Mouse (Mus musculus) neural tube, embryonic 10.5 days (tissue): Measurements from ENCODE around the gene Gm10330.
A peak's percentile ranks its signal among the peaks of the same experiment; 100 is the strongest.
"Not testable (repeated sequence)": the region's sequence is repeated elsewhere in the genome, so short reads cannot be mapped to it uniquely, and the experiment has no call there.

Experiments
- DNase-seq: peaks from one replicate; pipeline ENCODE4 v3.0.0-alpha.2; 2017; ENCODE audit warnings: low spot score; ENCODE audit errors: extremely low spot score

Gm10330 gene

GRCm38 (mm10) chr12:23780165-23780564, at the start of gene Gm10330:
TSS of gene Gm10330 (minus strand) at chr12:23780265.
- DNase-seq = not testable (repeated sequence)

- peak; percentile 15 for DNase-seq
Observed at GRCm38 (mm10) chr12:23800776-23801175, 20.7 kb upstream of the Gm10330 start.

GRCm38 (mm10) chr12:23800366-23800765, 20.3 kb upstream of the Gm10330 start:
- DNase-seq = peak; percentile 8
